Mouse (Mus musculus): ENCODE data around the gene Usp13. TPM values are rescaled to one million over a fixed set of nuclear protein-coding genes. Genes with fewer than 3 reads are reported as not detected.

Usp13 gene
- total and polyA plus RNA-seq, 2 experiments, result 0.02 to 0.09 TPM

DNA sequence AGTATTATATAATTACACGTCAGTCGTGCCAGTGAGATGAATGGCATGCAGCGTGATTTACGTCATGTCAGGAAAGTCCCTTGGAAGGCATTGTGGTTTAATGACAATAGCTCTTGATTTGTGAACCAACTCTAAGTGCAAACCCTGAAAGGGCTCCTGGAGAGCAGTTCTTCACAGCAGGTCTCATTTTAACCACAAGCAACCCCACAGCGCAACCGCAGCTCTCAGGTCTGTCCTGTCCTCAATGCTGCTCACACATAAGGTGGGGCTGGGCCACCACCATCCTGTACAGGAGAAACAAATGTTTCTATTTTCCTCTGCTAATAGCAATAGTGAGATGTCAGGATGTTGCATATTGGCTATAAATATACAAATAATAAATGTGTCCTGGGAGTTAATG is 161.9 kb downstream of the Usp13 start:
- no peaks in the 10 kb centered on the region for H3K4me1 ChIP-seq (ENCODE audit: control insufficient read depth, insufficient read depth, low read length)
- H3K4me3 ChIP-seq (ENCODE audit: insufficient read depth, low read depth, low read length), result no peak overlapping the region
- H3K27ac ChIP-seq (replicated peaks; ENCODE audit: insufficient read depth, low read depth, low read length), result no peak overlapping the region
- H3K27me3 ChIP-seq (ENCODE audit: control insufficient read depth, insufficient read depth, low read length), result no peaks in the 10 kb centered on the region
- WGBS, result 81% methylated on average over 6 of the region's 6 CpGs
- no peak for DNase-seq (ENCODE audit: extremely low read depth, low read depth, low spot score)
- H3K79me2 ChIP-seq (ENCODE audit: control insufficient read depth, insufficient read depth, low read length), result no peaks in the 10 kb centered on the region
- no peak for TF ChIP-seq CTCF (IDR thresholded peaks at IDR 0.05; ENCODE audit: low read depth, low read length)
- TF ChIP-seq POLR2A (IDR thresholded peaks at IDR 0.05; ENCODE audit: extremely low read depth, insufficient read depth, low read length), result no peak
- H3K9ac ChIP-seq (ENCODE audit: low read depth, low read length), result no peak overlapping the region
- H3K36me3 ChIP-seq (ENCODE audit: control insufficient read depth, insufficient read depth, low read length), result no peaks in the 10 kb centered on the region

DNA sequence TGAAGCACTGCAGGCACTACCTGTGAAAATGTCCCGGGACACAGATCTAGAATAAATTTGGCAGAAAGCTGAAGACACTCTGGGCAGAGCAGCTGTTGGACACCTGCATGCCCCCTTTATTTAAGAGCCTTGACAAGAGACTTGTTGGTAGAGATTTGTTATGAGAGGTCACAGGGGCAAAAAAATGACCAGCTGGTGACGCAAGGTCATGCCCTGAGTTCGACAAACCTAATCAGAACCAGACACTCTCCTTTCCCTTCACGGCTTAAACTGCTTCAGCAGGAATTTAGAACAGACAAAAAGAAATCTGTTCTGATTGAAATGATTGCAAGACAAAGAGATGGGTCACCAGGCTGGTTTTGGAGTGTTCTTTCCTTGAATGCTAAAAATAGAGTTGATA is 162.6 kb downstream of the Usp13 start:
- no peak for TF ChIP-seq POLR2A (IDR thresholded peaks at IDR 0.05; ENCODE audit: extremely low read depth, insufficient read depth, low read length)
- no peak for TF ChIP-seq CTCF (IDR thresholded peaks at IDR 0.05; ENCODE audit: low read depth, low read length)
- Histone ChIP-seq H3K27me3 (ENCODE audit: control insufficient read depth, insufficient read depth, low read length) (no peaks in the 10 kb centered on the region), H3K79me2 (ENCODE audit: control insufficient read depth, insufficient read depth, low read length) (no peaks in the 10 kb centered on the region), H3K4me3 (ENCODE audit: insufficient read depth, low read depth, low read length) (no peak overlapping the region), H3K4me1 (ENCODE audit: control insufficient read depth, insufficient read depth, low read length) (no peaks in the 10 kb centered on the region), H3K27ac (replicated peaks; ENCODE audit: insufficient read depth, low read depth, low read length) (no peak overlapping the region), H3K9ac (ENCODE audit: low read depth, low read length) (no peak overlapping the region), H3K36me3 (ENCODE audit: control insufficient read depth, insufficient read depth, low read length) (no peaks in the 10 kb centered on the region)
- DNase-seq (ENCODE audit: extremely low read depth, low read depth, low spot score), result no peak
- WGBS, result 72% methylated on average over 4 of the region's 4 CpGs

DNA sequence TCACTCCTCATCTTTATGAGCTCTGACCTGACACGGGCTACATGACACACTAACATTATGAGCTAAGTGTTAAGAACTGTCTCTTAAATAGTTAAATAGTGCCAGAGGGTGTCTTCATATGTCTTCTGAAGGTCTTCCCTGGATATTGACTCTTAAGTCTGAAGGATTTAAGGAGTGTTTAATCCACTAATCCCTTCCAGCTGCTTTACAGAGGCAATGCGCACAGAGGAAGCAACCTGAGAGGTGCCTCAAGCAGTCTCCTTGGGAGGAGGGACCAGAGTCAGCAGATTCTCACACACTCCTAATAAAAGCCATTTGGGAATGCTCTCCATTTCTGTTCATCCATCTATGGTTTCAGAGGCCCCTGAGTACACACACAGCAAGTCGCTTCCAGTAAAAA is 167.8 kb downstream of the Usp13 start:
- Histone ChIP-seq H3K36me3 (ENCODE audit: control insufficient read depth, insufficient read depth, low read length) (no peaks in the 10 kb centered on the region), H3K79me2 (ENCODE audit: control insufficient read depth, insufficient read depth, low read length) (no peaks in the 10 kb centered on the region), H3K4me3 (ENCODE audit: insufficient read depth, low read depth, low read length) (no peak overlapping the region), H3K9ac (ENCODE audit: low read depth, low read length) (no peak overlapping the region), H3K27me3 (ENCODE audit: control insufficient read depth, insufficient read depth, low read length) (no peaks in the 10 kb centered on the region), H3K27ac (replicated peaks; ENCODE audit: insufficient read depth, low read depth, low read length) (no peak overlapping the region), H3K4me1 (ENCODE audit: control insufficient read depth, insufficient read depth, low read length) (no peaks in the 10 kb centered on the region)
- WGBS, result 81% methylated on average over 3 of the region's 3 CpGs
- no peak for DNase-seq (ENCODE audit: extremely low read depth, low read depth, low spot score)
- TF ChIP-seq CTCF (IDR thresholded peaks at IDR 0.05; ENCODE audit: low read depth, low read length) (no peak), POLR2A (IDR thresholded peaks at IDR 0.05; ENCODE audit: extremely low read depth, insufficient read depth, low read length) (no peak)

Other genes with a start within 250 kb of the Usp13 start
- 1.9 TPM in 2 replicates for gene Gnb4, start 201.0 kb upstream of the Usp13 start, total RNA-seq (2014; rRNA removed)
- 2.2 and 2.3 TPM in 2 replicates for gene Gnb4, start 201.0 kb upstream of the Usp13 start, polyA plus RNA-seq (2012; rRNA removed)
- 16.3 and 17.1 TPM in 2 replicates for gene Actl6a, start 111.2 kb upstream of the Usp13 start, total RNA-seq (2014; rRNA removed)
- gene Actl6a, start 111.2 kb upstream of the Usp13 start, polyA plus RNA-seq (2012; rRNA removed), result 8.9 and 10.6 TPM in 2 replicates
- gene Ndufb5, start 80.6 kb upstream of the Usp13 start, total RNA-seq (2014; rRNA removed), result 375 and 379 TPM in 2 replicates
- gene Ndufb5, start 80.6 kb upstream of the Usp13 start, polyA plus RNA-seq (2012; rRNA removed), result 279 and 327 TPM in 2 replicates
- gene Mrpl47, start 79.9 kb upstream of the Usp13 start, total RNA-seq (2014; rRNA removed), result 7.9 and 8.6 TPM in 2 replicates
- gene Mrpl47, start 79.9 kb upstream of the Usp13 start, polyA plus RNA-seq (2012; rRNA removed), result 1.9 and 2.0 TPM in 2 replicates

All from liver, adult 2 months (tissue).